Mouse (Mus musculus): ENCODE measurements at regions not wholly inside any gene's neighbourhood (a gene's known extent, or its start where the extent isn't known, plus 50 kb on each side); places are given as distances from the start of the nearest gene placed in this dataset.

DNA sequence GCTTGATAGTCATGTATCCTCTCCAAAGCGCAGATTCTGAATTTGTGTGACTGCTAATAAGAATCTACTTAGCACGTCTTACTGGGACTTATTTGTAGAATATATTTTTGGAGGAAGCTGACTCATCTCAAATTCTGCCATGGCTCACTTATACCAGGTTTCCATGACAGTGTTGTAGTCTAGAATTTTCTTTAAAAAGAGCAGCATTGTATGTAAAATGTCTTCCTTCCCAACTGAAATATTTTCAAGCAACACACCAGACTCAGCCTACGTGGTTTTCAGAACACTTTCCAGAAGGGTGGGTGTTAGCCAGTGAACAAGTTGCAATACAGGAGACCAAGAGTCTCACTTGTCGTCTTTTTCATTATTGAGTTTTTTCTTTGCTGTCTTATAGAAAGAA, 202.2 kb downstream of the Fat4 start:
- in situ Hi-C loops (cut with MboI; ENCODE audit: low pct_ligation_motif_present, low pct_unique_long_range_greater_than_20kb, low sequenced_read_pairs): no loop called here
- dilution Hi-C loops (cut with MboI; ENCODE audit: extremely low pct_ligation_motif_present, extremely low pct_unique_long_range_greater_than_20kb, low sequenced_read_pairs): no loop called here
- DNase-seq (ENCODE audit: extremely low read depth): no peak

GRCm38 (mm10) chr3:39102324-39102723, 215.6 kb downstream of the Fat4 start:
- H3K9me3 ChIP-seq (replicated peaks; ENCODE audit: low read length): no peaks in the 10 kb centered on the region
- TF ChIP-seq ETS1 (conservative IDR thresholded peaks at IDR 0.05; ENCODE audit: low read depth, low read length): no peak
- no peak for TF ChIP-seq PAX5 (IDR thresholded peaks at IDR 0.05; ENCODE audit: low read length)
- no peak for TF ChIP-seq CTCF (conservative IDR thresholded peaks at IDR 0.05 in 1 of 2, IDR thresholded peaks at IDR 0.05 in 1 of 2; ENCODE audit: low read depth in 2 of 2, low read length in 2 of 2)
- H3K79me2 ChIP-seq (replicated peaks; ENCODE audit: control insufficient read depth, extremely low read depth, insufficient read depth, poor library complexity, severe bottlenecking): no peaks in the 10 kb centered on the region
- dilution Hi-C loops (cut with MboI; ENCODE audit: extremely low pct_ligation_motif_present, extremely low pct_unique_long_range_greater_than_20kb, low sequenced_read_pairs): no loop called here
- no peak overlapping the region for H3K27ac ChIP-seq (ENCODE audit: insufficient read depth, low read depth)
- H3K27me3 ChIP-seq (replicated peaks): no peaks in the 10 kb centered on the region
- no peak overlapping the region for H3K4me3 ChIP-seq (replicated peaks in 1 of 3; ENCODE audit: low read depth in 2 of 3, low read length in 2 of 3, poor library complexity in 1 of 3)
- DNase-seq (ENCODE audit: extremely low read depth): no peak
- no peaks in the 10 kb centered on the region for H3K4me1 ChIP-seq (ENCODE audit: control insufficient read depth in 1 of 2, insufficient read depth in 2 of 2)
- no peak overlapping the region for H3K9ac ChIP-seq (ENCODE audit: insufficient read depth, low read depth)
- in situ Hi-C loops (cut with MboI; ENCODE audit: low pct_ligation_motif_present, low pct_unique_long_range_greater_than_20kb, low sequenced_read_pairs): no loop called here
- H3K4me2 ChIP-seq (ENCODE audit: insufficient read depth, low read depth, poor library complexity, severe bottlenecking): no peak overlapping the region
- H3K36me3 ChIP-seq (replicated peaks in 1 of 2; ENCODE audit: control insufficient read depth in 1 of 2, insufficient read depth in 1 of 2, low read length in 1 of 2): no peaks in the 10 kb centered on the region

More for the DNA sequence above, 202.2 kb downstream of the Fat4 start:
- H3K27ac ChIP-seq (ENCODE audit: insufficient read depth, low read depth): no peak overlapping the region
- H3K4me3 ChIP-seq (replicated peaks in 1 of 3; ENCODE audit: low read depth in 2 of 3, low read length in 2 of 3, poor library complexity in 1 of 3): no peak overlapping the region
- H3K36me3 ChIP-seq (replicated peaks in 1 of 2; ENCODE audit: control insufficient read depth in 1 of 2, insufficient read depth in 1 of 2, low read length in 1 of 2): no peaks in the 10 kb centered on the region
- no peaks in the 10 kb centered on the region for H3K4me1 ChIP-seq (ENCODE audit: control insufficient read depth in 1 of 2, insufficient read depth in 2 of 2)
- no peak overlapping the region for H3K4me2 ChIP-seq (ENCODE audit: insufficient read depth, low read depth, poor library complexity, severe bottlenecking)
- H3K79me2 ChIP-seq (replicated peaks; ENCODE audit: control insufficient read depth, extremely low read depth, insufficient read depth, poor library complexity, severe bottlenecking): no peaks in the 10 kb centered on the region
- TF ChIP-seq E2F4 (IDR thresholded peaks at IDR 0.05; ENCODE audit: insufficient replicate concordance, low read depth, low read length) (no peak), ZKSCAN1 (IDR thresholded peaks at IDR 0.05; ENCODE audit: borderline replicate concordance, low read depth, low read length) (no peak), PAX5 (IDR thresholded peaks at IDR 0.05; ENCODE audit: low read length) (no peak), USF2 (conservative IDR thresholded peaks at IDR 0.05; ENCODE audit: low read depth, low read length) (no peak), EP300 (IDR thresholded peaks at IDR 0.05; ENCODE audit: low read length) (no peak), NRF1 (IDR thresholded peaks at IDR 0.05; ENCODE audit: low read depth, low read length) (no peak), RCOR1 (conservative IDR thresholded peaks at IDR 0.05; ENCODE audit: low read depth, low read length) (no peak), CHD1 (IDR thresholded peaks at IDR 0.05; ENCODE audit: low read depth, low read length) (no peak)
- H3K9me3 ChIP-seq (replicated peaks; ENCODE audit: low read length): no peaks in the 10 kb centered on the region
- no peak overlapping the region for H3K9ac ChIP-seq (ENCODE audit: insufficient read depth, low read depth)
- no peaks in the 10 kb centered on the region for H3K27me3 ChIP-seq (replicated peaks)

DNA sequence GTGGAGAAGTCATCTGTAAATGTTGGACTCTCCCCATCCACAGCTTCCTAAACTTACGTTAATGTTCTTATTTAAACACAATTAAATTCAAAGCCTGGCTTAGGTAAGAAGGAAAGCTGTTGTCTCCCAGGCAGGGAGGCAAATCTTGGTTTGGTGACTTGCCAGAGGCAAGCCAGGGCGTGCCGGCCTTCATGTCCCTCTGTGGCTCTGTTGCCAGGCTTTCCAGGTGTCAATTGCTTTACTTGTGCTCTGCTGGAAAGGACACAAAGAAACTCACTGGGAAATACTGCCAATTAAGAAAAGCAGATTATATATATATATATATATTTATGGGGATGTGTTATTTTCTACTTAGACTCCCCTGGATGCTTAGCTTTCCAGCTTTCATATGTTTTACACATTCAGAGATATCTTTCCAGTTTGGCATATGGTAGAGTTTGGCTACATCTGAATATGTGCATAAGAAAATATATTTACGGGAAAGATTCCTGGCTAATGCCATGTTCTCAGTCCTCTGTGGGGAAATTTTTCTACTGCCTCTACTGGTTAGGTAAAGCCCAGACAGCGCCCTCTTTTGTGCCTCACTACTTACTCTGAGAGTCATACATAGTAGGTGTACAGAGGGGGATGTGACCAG, 223.1 kb downstream of the Fat4 start:
- no peak overlapping the region for H3K27ac ChIP-seq (ENCODE audit: insufficient read depth, low read depth)
- H3K27me3 ChIP-seq (replicated peaks): no peaks in the 10 kb centered on the region
- H3K4me1 ChIP-seq (ENCODE audit: control insufficient read depth in 1 of 2, insufficient read depth in 2 of 2): no peaks in the 10 kb centered on the region
- H3K9me3 ChIP-seq (replicated peaks; ENCODE audit: low read length): no peaks in the 10 kb centered on the region
- no peaks in the 10 kb centered on the region for H3K79me2 ChIP-seq (replicated peaks; ENCODE audit: control insufficient read depth, extremely low read depth, insufficient read depth, poor library complexity, severe bottlenecking)
- H3K4me2 ChIP-seq (ENCODE audit: insufficient read depth, low read depth, poor library complexity, severe bottlenecking): no peak overlapping the region
- DNase-seq (ENCODE audit: extremely low read depth): no peak
- no peak for TF ChIP-seq JUN (IDR thresholded peaks at IDR 0.05; ENCODE audit: insufficient read depth, low read depth, low read length)
- dilution Hi-C loops (cut with MboI; ENCODE audit: extremely low pct_ligation_motif_present, extremely low pct_unique_long_range_greater_than_20kb, low sequenced_read_pairs) (no loop called here), in situ Hi-C loops (cut with MboI; ENCODE audit: low pct_ligation_motif_present, low pct_unique_long_range_greater_than_20kb, low sequenced_read_pairs) (no loop called here)
- H3K36me3 ChIP-seq (replicated peaks in 1 of 2; ENCODE audit: control insufficient read depth in 1 of 2, insufficient read depth in 1 of 2, low read length in 1 of 2): no peaks in the 10 kb centered on the region
- H3K9ac ChIP-seq (ENCODE audit: insufficient read depth, low read depth): no peak overlapping the region
- H3K4me3 ChIP-seq (replicated peaks in 1 of 3; ENCODE audit: low read depth in 2 of 3, low read length in 2 of 3, poor library complexity in 1 of 3): no peak overlapping the region
